Mouse (Mus musculus): Measurements from ENCODE around the gene Nasp. TPM values are rescaled to one million over a fixed set of nuclear protein-coding genes. Genes with fewer than 3 reads are reported as not detected.

Gene Nasp
- polyA plus RNA-seq, 1 experiment, result 20.0 TPM

- peaks cover 41% of the 10 kb centered on the region for H3K79me2 ChIP-seq (ENCODE audit: control insufficient read depth, insufficient read depth)
- no peaks in the 10 kb centered on the region for H3K27me3 ChIP-seq (ENCODE audit: control insufficient read depth, insufficient read depth, insufficient read length)
- no peak for TF ChIP-seq MAX (IDR thresholded peaks at IDR 0.05; ENCODE audit: low read depth)
- TF ChIP-seq MYOD1 (IDR thresholded peaks at IDR 0.05; ENCODE audit: control insufficient read depth in 1 of 3, insufficient read length in 2 of 3, low read depth in 2 of 3), result no peak
- TF ChIP-seq POLR2A (IDR thresholded peaks at IDR 0.05; ENCODE audit: insufficient read length, low read depth), result peak; percentile 87
- no peak for TF ChIP-seq TCF12 (IDR thresholded peaks at IDR 0.05; ENCODE audit: insufficient read depth, poor library complexity, severe bottlenecking)
- TF ChIP-seq CEBPB (IDR thresholded peaks at IDR 0.05; ENCODE audit: insufficient read depth, poor library complexity, severe bottlenecking), result no peak
- TF ChIP-seq REST (IDR thresholded peaks at IDR 0.05; ENCODE audit: insufficient read depth, insufficient read length), result no peak
- TF ChIP-seq E2F4 (IDR thresholded peaks at IDR 0.05; ENCODE audit: insufficient read depth), result no peak
- peak; percentile 72 for TF ChIP-seq POLR2AphosphoS2 (IDR thresholded peaks at IDR 0.05; ENCODE audit: insufficient read length, low read depth)
- no peak for TF ChIP-seq MYOG (IDR thresholded peaks at IDR 0.05; ENCODE audit: control insufficient read depth in 1 of 3, insufficient read depth in 1 of 3, insufficient read length in 2 of 3, low read depth in 2 of 3)
- no peak for TF ChIP-seq USF1 (IDR thresholded peaks at IDR 0.05; ENCODE audit: low read depth)
- TF ChIP-seq TCF3 (IDR thresholded peaks at IDR 0.05; ENCODE audit: insufficient read length, low read depth), result no peak
- no peak for TF ChIP-seq SRF (IDR thresholded peaks at IDR 0.05; ENCODE audit: control insufficient read depth, insufficient read length, low read depth)
- H3K36me3 ChIP-seq (ENCODE audit: control insufficient read depth, insufficient read depth), result peaks cover 2% of the 10 kb centered on the region
- peak overlapping the region; percentile 87 for H3K4me2 ChIP-seq (ENCODE audit: low read depth)
- H3ac ChIP-seq (ENCODE audit: control insufficient read depth, insufficient read length), result peak overlapping the region; percentile 16
- peak overlapping the region; percentile 81 for H3K4me3 ChIP-seq
Observed at GRCm38 (mm10) chr4:116627359-116627716, 403 bp downstream of the Nasp start.

DNA sequence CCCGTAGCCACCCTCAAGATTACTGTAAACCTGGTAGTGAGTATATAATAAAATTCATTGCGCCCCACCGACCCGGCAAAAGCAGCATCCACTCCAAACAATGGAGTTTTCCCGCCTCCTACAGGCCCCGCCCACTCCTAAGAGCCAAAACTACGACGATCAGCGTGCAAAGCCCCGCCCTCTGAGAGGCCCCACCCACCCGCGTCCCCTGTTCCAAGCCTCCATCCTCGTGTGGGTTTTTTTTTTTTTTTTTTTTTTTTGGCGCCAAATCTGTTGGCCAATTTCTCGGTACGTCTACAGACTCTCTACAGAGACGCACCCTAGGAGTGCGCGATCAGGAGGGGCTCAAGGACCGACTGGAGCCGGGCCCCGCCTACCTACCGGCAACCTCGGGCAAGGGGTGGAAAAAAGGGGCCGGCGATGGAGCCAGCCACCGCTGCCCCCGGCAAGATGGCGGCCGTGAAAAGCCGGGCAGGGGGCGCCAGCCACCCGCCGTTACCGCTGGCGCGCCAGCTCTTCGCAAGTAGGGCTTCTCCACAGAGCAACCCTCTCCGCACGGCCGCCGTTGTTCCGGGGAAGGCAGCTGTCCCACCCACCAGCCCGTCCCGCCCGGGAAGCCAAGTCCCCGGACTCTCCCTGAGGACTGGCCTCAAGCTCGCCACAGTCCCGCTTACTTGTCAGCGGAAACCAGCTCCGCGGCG lies 933 bp downstream of the Nasp start:
- Histone ChIP-seq H3K36me3 (ENCODE audit: control insufficient read depth, insufficient read depth) (peaks cover 6% of the 10 kb centered on the region), H3K4me2 (ENCODE audit: low read depth) (peak overlapping the region; percentile 95), H3ac (ENCODE audit: control insufficient read depth, insufficient read length) (peak overlapping the region; percentile 16), H3K79me2 (ENCODE audit: control insufficient read depth, insufficient read depth) (peaks cover 47% of the 10 kb centered on the region), H3K4me3 (peak overlapping the region; percentile 81), H3K27me3 (ENCODE audit: control insufficient read depth, insufficient read depth, insufficient read length) (no peaks in the 10 kb centered on the region)
- TF ChIP-seq POLR2A (IDR thresholded peaks at IDR 0.05; ENCODE audit: insufficient read length, low read depth) (no peak), E2F4 (IDR thresholded peaks at IDR 0.05; ENCODE audit: insufficient read depth) (peak; percentile 72), TCF12 (IDR thresholded peaks at IDR 0.05; ENCODE audit: insufficient read depth, poor library complexity, severe bottlenecking) (no peak)

DNA sequence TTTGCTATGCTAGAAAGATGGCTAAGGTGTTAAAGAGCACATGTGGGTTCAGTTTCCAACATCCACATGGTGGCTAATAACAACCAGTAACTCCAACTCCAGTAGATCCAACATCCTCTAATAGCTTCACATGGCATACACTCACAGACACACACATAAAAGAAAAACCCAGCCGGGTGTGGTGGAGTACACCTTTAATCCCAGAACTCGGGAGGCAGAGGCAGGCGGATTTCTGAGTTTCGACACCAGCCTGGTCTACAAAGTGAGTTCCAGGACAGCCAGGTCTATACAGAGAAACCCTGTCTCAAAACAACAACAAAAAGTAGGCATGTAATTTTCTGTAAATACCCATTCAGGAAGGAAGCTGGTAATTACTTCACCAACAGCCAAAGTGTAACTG lies 2.9 kb downstream of the Nasp start:
- H3K27me3 ChIP-seq (ENCODE audit: control insufficient read depth, insufficient read depth, insufficient read length), result no peaks in the 10 kb centered on the region
- TF ChIP-seq POLR2A (IDR thresholded peaks at IDR 0.05; ENCODE audit: insufficient read length, low read depth) (no peak), USF1 (IDR thresholded peaks at IDR 0.05; ENCODE audit: low read depth) (no peak), MAX (IDR thresholded peaks at IDR 0.05; ENCODE audit: low read depth) (no peak), MYOD1 (IDR thresholded peaks at IDR 0.05; ENCODE audit: control insufficient read depth in 1 of 3, insufficient read length in 2 of 3, low read depth in 2 of 3) (no peak), E2F4 (IDR thresholded peaks at IDR 0.05; ENCODE audit: insufficient read depth) (no peak), REST (IDR thresholded peaks at IDR 0.05; ENCODE audit: insufficient read depth, insufficient read length) (no peak), TCF12 (IDR thresholded peaks at IDR 0.05; ENCODE audit: insufficient read depth, poor library complexity, severe bottlenecking) (no peak), TCF3 (IDR thresholded peaks at IDR 0.05; ENCODE audit: insufficient read length, low read depth) (no peak), MYOG (IDR thresholded peaks at IDR 0.05; ENCODE audit: control insufficient read depth in 1 of 3, insufficient read depth in 1 of 3, insufficient read length in 2 of 3, low read depth in 2 of 3) (no peak), POLR2AphosphoS2 (IDR thresholded peaks at IDR 0.05; ENCODE audit: insufficient read length, low read depth) (no peak), SRF (IDR thresholded peaks at IDR 0.05; ENCODE audit: control insufficient read depth, insufficient read length, low read depth) (no peak), CEBPB (IDR thresholded peaks at IDR 0.05; ENCODE audit: insufficient read depth, poor library complexity, severe bottlenecking) (no peak)
- no peak overlapping the region for H3K4me3 ChIP-seq
- no peak overlapping the region for H3K4me2 ChIP-seq (ENCODE audit: low read depth)
- H3ac ChIP-seq (ENCODE audit: control insufficient read depth, insufficient read length), result no peak overlapping the region
- peaks cover 60% of the 10 kb centered on the region for H3K79me2 ChIP-seq (ENCODE audit: control insufficient read depth, insufficient read depth)
- peaks cover 16% of the 10 kb centered on the region for H3K36me3 ChIP-seq (ENCODE audit: control insufficient read depth, insufficient read depth)

- Histone ChIP-seq H3ac (ENCODE audit: control insufficient read depth, insufficient read length) (no peak overlapping the region), H3K79me2 (ENCODE audit: control insufficient read depth, insufficient read depth) (peaks cover 18% of the 10 kb centered on the region), H3K36me3 (ENCODE audit: control insufficient read depth, insufficient read depth) (peaks cover 58% of the 10 kb centered on the region), H3K4me2 (ENCODE audit: low read depth) (no peak overlapping the region), H3K4me3 (no peak overlapping the region), H3K27me3 (ENCODE audit: control insufficient read depth, insufficient read depth, insufficient read length) (no peaks in the 10 kb centered on the region)
- no peak for TF ChIP-seq POLR2A (IDR thresholded peaks at IDR 0.05; ENCODE audit: insufficient read length, low read depth)
- no peak for TF ChIP-seq REST (IDR thresholded peaks at IDR 0.05; ENCODE audit: insufficient read depth, insufficient read length)
- TF ChIP-seq MAX (IDR thresholded peaks at IDR 0.05; ENCODE audit: low read depth), result no peak
- TF ChIP-seq CEBPB (IDR thresholded peaks at IDR 0.05; ENCODE audit: insufficient read depth, poor library complexity, severe bottlenecking), result no peak
- no peak for TF ChIP-seq USF1 (IDR thresholded peaks at IDR 0.05; ENCODE audit: low read depth)
- no peak for TF ChIP-seq MYOG (IDR thresholded peaks at IDR 0.05; ENCODE audit: control insufficient read depth in 1 of 3, insufficient read depth in 1 of 3, insufficient read length in 2 of 3, low read depth in 2 of 3)
- no peak for TF ChIP-seq POLR2AphosphoS2 (IDR thresholded peaks at IDR 0.05; ENCODE audit: insufficient read length, low read depth)
- TF ChIP-seq TCF3 (IDR thresholded peaks at IDR 0.05; ENCODE audit: insufficient read length, low read depth), result no peak
- TF ChIP-seq SRF (IDR thresholded peaks at IDR 0.05; ENCODE audit: control insufficient read depth, insufficient read length, low read depth), result no peak
- TF ChIP-seq MYOD1 (IDR thresholded peaks at IDR 0.05; ENCODE audit: control insufficient read depth in 1 of 3, insufficient read length in 2 of 3, low read depth in 2 of 3), result no peak
- no peak for TF ChIP-seq E2F4 (IDR thresholded peaks at IDR 0.05; ENCODE audit: insufficient read depth)
- no peak for TF ChIP-seq TCF12 (IDR thresholded peaks at IDR 0.05; ENCODE audit: insufficient read depth, poor library complexity, severe bottlenecking)
Observed at GRCm38 (mm10) chr4:116615237-116615636, 12.5 kb downstream of the Nasp start.

Data from myocyte (in vitro differentiated cells).